Mouse (Mus musculus): ENCODE measurements around the gene Dip2c. TPM values are rescaled to one million over a fixed set of nuclear protein-coding genes. Genes with fewer than 3 reads are reported as not detected.
A peak's percentile ranks its signal among the peaks of the same experiment; 100 is the strongest.

The Dip2c gene
- polyA plus RNA-seq, 1 experiment from 2014 or later = 3.5 TPM

- no peaks in the 10 kb centered on the region for H3K36me3 ChIP-seq (ENCODE audit: insufficient read depth, low read length)
- H3K27ac ChIP-seq (ENCODE audit: low read length) = no peak overlapping the region
- H3K4me1 ChIP-seq (ENCODE audit: insufficient read depth, low read depth, low read length) = 0 out of 2 replicates have a peak, but pooled peaks cover 4% of the 10 kb centered on the region
- H3K4me2 ChIP-seq (replicated peaks; ENCODE audit: low read depth, low read length) = no peak overlapping the region
- H3K4me3 ChIP-seq (ENCODE audit: low read depth, low read length) = no peak overlapping the region
- no peak for TF ChIP-seq CTCF (IDR thresholded peaks at IDR 0.05)
- no peak for TF ChIP-seq EP300 (IDR thresholded peaks at IDR 0.05)
- H3K27me3 ChIP-seq (replicated peaks; ENCODE audit: insufficient read depth, low read length) = no peaks in the 10 kb centered on the region
- H3K9me3 ChIP-seq (ENCODE audit: low read length) = no peaks in the 10 kb centered on the region
- ATAC-seq (no peak), DNase-seq (ENCODE audit: low spot score) (no peak)
- 89% methylated on average over 4 of the region's 4 CpGs for WGBS
- no peak overlapping the region for H3K9ac ChIP-seq (replicated peaks; ENCODE audit: low read depth)
These were observed 145.6 kb downstream of the Dip2c start for GRCm38 (mm10) chr13:9421949-9422348.

GRCm38 (mm10) chr13:9422876-9423275, 146.5 kb downstream of the Dip2c start:
- peak; percentile 41 for DNase-seq (ENCODE audit: low spot score)
- Histone ChIP-seq H3K36me3 (ENCODE audit: insufficient read depth, low read length) (no peaks in the 10 kb centered on the region), H3K27me3 (replicated peaks; ENCODE audit: insufficient read depth, low read length) (no peaks in the 10 kb centered on the region), H3K27ac (ENCODE audit: low read length) (no peak overlapping the region), H3K4me3 (ENCODE audit: low read depth, low read length) (no peak overlapping the region), H3K9me3 (ENCODE audit: low read length) (no peaks in the 10 kb centered on the region), H3K4me1 (ENCODE audit: insufficient read depth, low read depth, low read length) (0 out of 2 replicates have a peak, but pooled peaks cover 4% of the 10 kb centered on the region), H3K4me2 (replicated peaks; ENCODE audit: low read depth, low read length) (no peak overlapping the region), H3K9ac (replicated peaks; ENCODE audit: low read depth) (no peak overlapping the region)
- no peak for TF ChIP-seq EP300 (IDR thresholded peaks at IDR 0.05)
- WGBS = 53% methylated on average over 1 of the region's 1 CpGs
- no peak; the same call in 1 of the 2 replicates for ATAC-seq

GRCm38 (mm10) chr13:9424434-9424833, 148.1 kb downstream of the Dip2c start:
- H3K27ac ChIP-seq (ENCODE audit: low read length) = no peak overlapping the region
- no peak overlapping the region for H3K4me3 ChIP-seq (ENCODE audit: low read depth, low read length)
- H3K36me3 ChIP-seq (ENCODE audit: insufficient read depth, low read length) = no peaks in the 10 kb centered on the region
- H3K9me3 ChIP-seq (ENCODE audit: low read length) = no peaks in the 10 kb centered on the region
- 0 out of 2 replicates have a peak, but pooled peaks cover 4% of the 10 kb centered on the region for H3K4me1 ChIP-seq (ENCODE audit: insufficient read depth, low read depth, low read length)
- H3K9ac ChIP-seq (replicated peaks; ENCODE audit: low read depth) = no peak overlapping the region
- no peak overlapping the region for H3K4me2 ChIP-seq (replicated peaks; ENCODE audit: low read depth, low read length)
- H3K27me3 ChIP-seq (replicated peaks; ENCODE audit: insufficient read depth, low read length) = no peaks in the 10 kb centered on the region
- ATAC-seq (no peak), DNase-seq (ENCODE audit: low spot score) (no peak)
- TF ChIP-seq EP300 (IDR thresholded peaks at IDR 0.05) (no peak), CTCF (IDR thresholded peaks at IDR 0.05) (no peak)

GRCm38 (mm10) chr13:9426267-9426666, 149.9 kb downstream of the Dip2c start:
- Histone ChIP-seq H3K27ac (ENCODE audit: low read length) (no peak overlapping the region), H3K27me3 (replicated peaks; ENCODE audit: insufficient read depth, low read length) (no peaks in the 10 kb centered on the region), H3K4me2 (replicated peaks; ENCODE audit: low read depth, low read length) (no peak overlapping the region), H3K36me3 (ENCODE audit: insufficient read depth, low read length) (no peaks in the 10 kb centered on the region), H3K4me1 (ENCODE audit: insufficient read depth, low read depth, low read length) (0 out of 2 replicates have a peak, but pooled peaks cover 4% of the 10 kb centered on the region), H3K9me3 (ENCODE audit: low read length) (no peaks in the 10 kb centered on the region), H3K9ac (replicated peaks; ENCODE audit: low read depth) (no peak overlapping the region), H3K4me3 (ENCODE audit: low read depth, low read length) (no peak overlapping the region)
- no peak for TF ChIP-seq CTCF (IDR thresholded peaks at IDR 0.05)
- no peak for TF ChIP-seq EP300 (IDR thresholded peaks at IDR 0.05)
- DNase-seq (ENCODE audit: low spot score) (no peak), ATAC-seq (no peak)

- H3K9me3 ChIP-seq (ENCODE audit: low read length) = no peaks in the 10 kb centered on the region
- H3K27ac ChIP-seq (ENCODE audit: low read length) = no peak overlapping the region
- no peak overlapping the region for H3K4me3 ChIP-seq (ENCODE audit: low read depth, low read length)
- 0 out of 2 replicates have a peak, but pooled peaks cover 4% of the 10 kb centered on the region for H3K4me1 ChIP-seq (ENCODE audit: insufficient read depth, low read depth, low read length)
- H3K36me3 ChIP-seq (ENCODE audit: insufficient read depth, low read length) = no peaks in the 10 kb centered on the region
- ATAC-seq (no peak), DNase-seq (ENCODE audit: low spot score) (peak; percentile 16)
- no peak overlapping the region for H3K9ac ChIP-seq (replicated peaks; ENCODE audit: low read depth)
- H3K27me3 ChIP-seq (replicated peaks; ENCODE audit: insufficient read depth, low read length) = no peaks in the 10 kb centered on the region
- TF ChIP-seq CTCF (IDR thresholded peaks at IDR 0.05) (no peak), EP300 (IDR thresholded peaks at IDR 0.05) (no peak)
- H3K4me2 ChIP-seq (replicated peaks; ENCODE audit: low read depth, low read length) = no peak overlapping the region
- WGBS = 20% methylated on average over 4 of the region's 4 CpGs
These were observed 150.5 kb downstream of the Dip2c start for GRCm38 (mm10) chr13:9426779-9427178.

GRCm38 (mm10) chr13:9429884-9430283, 153.6 kb downstream of the Dip2c start:
- no peak for ATAC-seq
- Histone ChIP-seq H3K9me3 (ENCODE audit: low read length) (no peaks in the 10 kb centered on the region), H3K36me3 (ENCODE audit: insufficient read depth, low read length) (no peaks in the 10 kb centered on the region), H3K27me3 (replicated peaks; ENCODE audit: insufficient read depth, low read length) (no peaks in the 10 kb centered on the region), H3K4me2 (replicated peaks; ENCODE audit: low read depth, low read length) (no peak overlapping the region), H3K4me3 (ENCODE audit: low read depth, low read length) (no peak overlapping the region), H3K4me1 (ENCODE audit: insufficient read depth, low read depth, low read length) (no peaks in the 10 kb centered on the region), H3K9ac (replicated peaks; ENCODE audit: low read depth) (no peak overlapping the region), H3K27ac (ENCODE audit: low read length) (no peak overlapping the region)
- 58% methylated on average over 1 of the region's 1 CpGs for WGBS
- no peak for DNase-seq (ENCODE audit: low spot score)
- no peak for TF ChIP-seq CTCF (IDR thresholded peaks at IDR 0.05)
- TF ChIP-seq EP300 (IDR thresholded peaks at IDR 0.05) = no peak

GRCm38 (mm10) chr13:9430724-9431123, 154.4 kb downstream of the Dip2c start:
- no peaks in the 10 kb centered on the region for H3K4me1 ChIP-seq (ENCODE audit: insufficient read depth, low read depth, low read length)
- ATAC-seq (no peak), DNase-seq (ENCODE audit: low spot score) (no peak)
- H3K4me2 ChIP-seq (replicated peaks; ENCODE audit: low read depth, low read length) = no peak overlapping the region
- no peak overlapping the region for H3K27ac ChIP-seq (ENCODE audit: low read length)
- TF ChIP-seq CTCF (IDR thresholded peaks at IDR 0.05) (no peak), EP300 (IDR thresholded peaks at IDR 0.05) (no peak)
- H3K27me3 ChIP-seq (replicated peaks; ENCODE audit: insufficient read depth, low read length) = no peaks in the 10 kb centered on the region
- H3K4me3 ChIP-seq (ENCODE audit: low read depth, low read length) = no peak overlapping the region
- H3K9me3 ChIP-seq (ENCODE audit: low read length) = no peaks in the 10 kb centered on the region
- H3K9ac ChIP-seq (replicated peaks; ENCODE audit: low read depth) = no peak overlapping the region
- H3K36me3 ChIP-seq (ENCODE audit: insufficient read depth, low read length) = no peaks in the 10 kb centered on the region
- 91% methylated on average over 2 of the region's 2 CpGs for WGBS
